Mouse (Mus musculus) small intestine, adult 2 months (tissue): ENCODE data around the gene Ubox5.

Experiments used
- CTCF ChIP-seq: fragments of 200-500 bp; IDR thresholded peaks from 2 replicates; pipeline ENCODE4 v1.5.1; 2012; ENCODE audit warnings: low read depth, mild to moderate bottlenecking, control low read depth, inconsistent platforms, low read length, moderate library complexity, mixed read lengths; ENCODE audit not compliant: insufficient replicate concordance, insufficient read length; ENCODE audit errors: extremely low read depth
- POLR2A ChIP-seq: fragments of 200-500 bp; IDR thresholded peaks from 2 replicates; pipeline ENCODE4 v1.6.1; 2012; ENCODE audit warnings: low read depth, mild to moderate bottlenecking, control low read depth, inconsistent platforms, low read length, moderate library complexity

- TF ChIP-seq CTCF (no peak), POLR2A (peak; percentile 36; the same call in 1 of the 2 replicates)
These were observed at the start of gene Ubox5, which contains the start of gene Fastkd5 for GRCm38 (mm10) chr2:130629839-130630203.
